Mouse (Mus musculus) monocyte, adult 2 months (primary cell): ENCODE data around the gene Fitm1.

Source experiments
- DNase-seq, 2 experiments: peaks; one replicate each; pipeline ENCODE4 v3.0.0; 2022; ENCODE audit warnings: low spot score in 2 of 2, low read depth in 1 of 2

Fitm1 gene

GRCm38 (mm10) chr14:55567496-55567895 lies 7.9 kb upstream of the Fitm1 start:
- DNase-seq: no peak

DNA sequence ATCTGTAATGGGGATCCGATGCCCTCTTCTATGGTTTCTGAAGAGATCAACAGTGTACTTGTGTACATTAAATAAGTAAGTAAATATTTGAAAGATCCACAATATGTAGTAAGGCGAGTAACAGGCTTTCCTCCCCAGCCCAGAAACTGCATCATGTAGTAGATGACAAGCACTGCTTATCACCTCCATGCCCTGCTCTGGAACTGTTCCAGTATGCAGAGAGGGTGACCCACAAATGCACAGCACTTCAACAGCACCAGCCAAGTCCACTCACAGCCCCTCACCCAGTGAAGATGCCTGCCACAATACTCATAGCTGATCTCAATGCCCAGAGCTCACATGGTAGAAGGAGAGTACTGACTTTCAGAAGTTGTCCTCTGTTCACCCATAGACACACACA lies 4.8 kb upstream of the Fitm1 start:
- no peak for DNase-seq

GRCm38 (mm10) chr14:55571760-55572159 lies 3.7 kb upstream of the Fitm1 start:
- DNase-seq: no peak

GRCm38 (mm10) chr14:55575711-55576110 lies 294 bp downstream of the Fitm1 start:
- DNase-seq: no peak

DNA sequence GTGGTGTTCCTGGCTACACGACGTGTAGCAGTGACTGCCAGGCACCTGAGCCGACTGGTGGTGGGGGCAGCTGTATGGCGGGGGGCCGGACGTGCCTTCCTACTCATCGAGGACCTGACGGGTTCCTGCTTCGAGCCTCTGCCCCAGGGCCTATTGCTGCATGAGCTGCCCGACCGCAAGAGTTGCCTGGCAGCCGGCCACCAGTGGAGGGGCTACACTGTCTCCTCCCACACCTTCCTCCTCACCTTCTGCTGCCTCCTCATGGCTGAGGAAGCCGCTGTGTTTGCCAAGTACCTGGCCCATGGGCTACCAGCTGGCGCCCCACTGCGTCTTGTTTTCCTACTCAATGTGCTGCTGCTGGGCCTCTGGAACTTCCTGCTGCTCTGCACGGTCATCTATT lies 959 bp downstream of the Fitm1 start:
- DNase-seq: no peak

GRCm38 (mm10) chr14:55577871-55578667 lies 2.7 kb downstream of the Fitm1 start, which contains the start of gene Psme1:
Gene Psme1, plus strand, starts transcription at chr14:55578123.
- peak in 1 of 2 experiments; percentile 47 for DNase-seq

GRCm38 (mm10) chr14:55578668-55579269 lies 3.4 kb downstream of the Fitm1 start:
- DNase-seq: no peak

DNA sequence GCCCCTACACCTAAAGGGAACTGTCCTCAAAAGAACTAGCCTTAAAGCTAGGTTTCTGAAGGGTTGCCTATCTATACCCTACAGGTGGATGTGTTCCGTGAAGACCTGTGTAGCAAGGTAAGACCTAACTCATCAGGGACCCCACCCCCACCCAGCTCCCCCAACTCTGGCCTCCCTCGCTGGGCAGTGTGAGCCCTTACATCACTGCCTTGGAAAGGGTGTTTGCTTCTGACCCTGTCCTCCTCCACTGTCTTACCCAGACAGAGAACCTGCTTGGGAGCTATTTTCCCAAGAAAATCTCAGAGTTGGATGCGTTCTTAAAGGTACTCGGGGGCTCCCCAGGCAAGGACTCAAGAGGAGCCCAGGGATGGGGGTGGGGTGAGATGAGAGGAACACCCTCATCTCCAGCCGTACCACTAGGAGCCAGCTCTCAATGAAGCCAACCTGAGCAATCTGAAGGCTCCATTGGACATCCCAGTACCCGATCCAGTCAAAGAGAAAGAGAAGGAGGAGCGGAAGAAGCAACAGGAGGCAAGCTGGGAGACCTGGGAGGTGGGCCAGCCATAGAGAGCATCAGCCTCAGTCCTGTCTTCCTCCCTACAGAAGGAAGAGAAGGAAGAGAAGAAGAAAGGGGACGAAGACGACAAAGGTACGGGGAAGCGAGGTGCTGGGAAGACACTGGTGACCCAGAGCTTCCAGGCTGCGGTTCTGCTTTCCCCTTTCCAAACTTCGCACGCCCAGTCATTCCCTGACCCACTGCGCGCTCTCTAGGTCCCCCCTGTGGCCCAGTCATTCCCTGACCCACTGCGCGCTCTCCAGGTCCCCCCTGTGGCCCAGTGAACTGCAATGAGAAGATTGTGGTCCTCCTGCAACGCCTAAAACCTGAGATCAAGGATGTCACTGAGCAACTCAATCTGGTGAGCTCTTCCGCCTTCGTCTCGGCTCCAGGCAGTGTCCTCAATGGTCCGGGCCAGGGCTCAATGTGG lies 4.4 kb downstream of the Fitm1 start:
- no peak for DNase-seq

GRCm38 (mm10) chr14:55580731-55581130 lies 5.3 kb downstream of the Fitm1 start:
- DNase-seq: no peak

GRCm38 (mm10) chr14:55581981-55582681 lies 6.7 kb downstream of the Fitm1 start:
- DNase-seq: no peak

DNA sequence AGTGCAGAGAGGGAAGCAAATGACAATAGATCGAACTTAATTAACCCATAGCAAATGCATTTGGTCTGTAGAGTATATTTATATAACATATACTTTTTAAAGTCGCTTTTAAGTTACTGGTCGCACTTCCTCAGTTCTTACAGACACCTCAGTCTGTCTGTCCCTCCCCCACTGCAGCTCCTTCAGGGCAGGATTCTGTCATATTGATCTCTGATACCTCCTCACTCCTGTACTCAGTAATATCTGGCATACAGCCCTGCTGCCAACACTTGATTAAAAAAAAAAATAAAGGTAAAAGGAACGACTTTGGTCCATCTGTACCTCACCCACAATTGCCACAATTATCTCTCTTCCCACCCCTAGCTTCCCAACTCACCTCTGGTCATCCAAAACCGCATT lies 8.9 kb downstream of the Fitm1 start:
- no peak for DNase-seq

DNA sequence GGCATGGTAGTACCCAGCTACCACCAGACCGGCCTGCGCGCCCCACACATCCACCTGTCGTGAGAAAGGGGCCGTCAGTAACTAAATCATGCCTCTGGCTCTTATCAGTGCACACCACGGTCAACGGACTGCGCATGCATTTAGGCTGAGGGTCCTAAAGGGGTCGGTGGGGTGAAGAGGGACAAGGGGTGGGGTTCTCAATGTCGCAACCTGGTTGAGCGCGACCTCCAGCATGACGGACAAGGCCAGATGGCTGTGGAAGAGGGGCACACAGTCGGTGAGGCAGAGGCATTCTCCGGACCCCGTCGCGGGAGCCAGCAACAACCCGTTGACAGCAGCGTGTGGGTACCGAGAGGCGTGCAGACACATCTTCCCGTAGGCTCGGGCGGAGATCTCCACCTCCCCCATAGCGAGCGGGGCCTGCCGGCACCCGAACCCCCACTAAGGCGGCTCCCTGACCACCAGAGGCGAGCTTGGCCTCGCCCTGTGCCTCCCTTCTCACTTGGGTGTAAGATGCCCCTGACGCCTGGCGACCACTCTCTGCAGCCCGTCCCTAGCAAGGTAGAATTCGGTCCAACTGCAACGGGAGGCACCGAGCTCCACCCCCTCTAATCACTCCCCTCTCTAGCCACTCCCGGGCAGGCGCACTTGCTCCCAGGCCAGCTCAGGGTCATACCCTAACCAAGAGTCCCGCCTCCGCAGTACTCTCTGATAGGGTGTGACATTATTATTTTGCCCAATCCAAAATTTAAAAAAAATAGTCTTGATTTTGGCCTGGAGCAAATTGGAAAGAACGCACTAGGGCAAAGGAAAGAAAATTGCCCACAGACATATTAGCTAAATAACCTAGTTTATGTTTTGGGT lies 9.5 kb downstream of the Fitm1 start, which contains the start of gene Emc9:
Gene Emc9 (minus strand): TSS at position 601 of the 864 bp plus-strand sequence.
- DNase-seq: peak in 1 of 2 experiments; percentile 57

DNA sequence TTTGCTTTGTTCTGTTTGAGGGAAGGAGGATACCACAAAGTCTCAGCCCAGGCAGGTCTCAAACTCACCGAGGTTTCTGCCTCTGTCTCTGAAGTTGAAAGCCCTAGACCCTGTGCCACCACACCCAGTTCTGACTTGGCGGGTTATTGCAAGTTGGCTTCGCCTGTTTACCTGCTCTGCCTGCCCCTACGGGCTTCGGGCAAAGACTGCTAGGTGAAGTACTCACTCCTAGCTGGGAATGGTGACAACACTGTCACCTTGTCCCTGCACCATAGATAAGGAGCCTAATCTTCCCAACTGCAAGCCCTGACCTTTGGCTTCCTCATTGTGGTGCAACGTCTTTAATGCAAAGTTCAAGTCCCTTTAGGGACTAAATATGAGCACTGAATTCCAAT lies 10.1 kb downstream of the Fitm1 start:
- no peak for DNase-seq

- DNase-seq: no peak
Observed at GRCm38 (mm10) chr14:55586149-55586548, 10.7 kb downstream of the Fitm1 start.

- no peak for DNase-seq
Observed at GRCm38 (mm10) chr14:55589271-55589670, 13.9 kb downstream of the Fitm1 start.

GRCm38 (mm10) chr14:55589771-55590448 lies 14.5 kb downstream of the Fitm1 start:
- no peak for DNase-seq

DNA sequence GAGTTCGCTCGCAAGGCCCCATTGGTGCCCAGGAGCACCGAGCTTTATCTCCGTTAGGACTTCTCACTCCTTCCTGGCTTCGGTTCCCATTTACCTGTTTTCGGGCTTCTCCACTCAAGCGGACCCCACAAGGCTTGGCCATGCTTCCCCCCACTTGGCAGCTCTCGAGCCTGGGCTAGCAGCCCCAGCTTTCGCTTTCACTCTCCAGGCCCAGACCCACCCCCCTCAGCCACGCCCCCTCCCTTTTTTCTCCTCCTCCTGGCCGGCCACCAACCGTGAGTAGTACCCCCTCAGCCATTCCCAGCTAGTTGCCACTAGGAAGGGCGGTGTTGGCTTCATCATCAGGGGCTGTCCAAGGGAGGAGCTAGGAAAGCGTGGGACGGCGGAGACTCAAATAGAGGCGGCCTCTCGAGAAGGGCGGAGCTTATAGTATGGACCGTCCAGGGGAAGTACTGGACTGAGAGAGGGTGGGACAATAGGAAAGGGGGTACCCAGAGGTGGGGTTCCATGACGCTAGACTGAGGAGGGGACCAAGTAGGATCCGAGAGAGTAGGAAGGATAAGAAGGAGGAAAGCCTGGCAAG lies 15.4 kb downstream of the Fitm1 start, which contains the start of gene Psme2:
Gene Psme2 (minus strand): TSS at position 366 of the 583 bp plus-strand sequence.
- DNase-seq: peak; percentile 83 to 91

DNA sequence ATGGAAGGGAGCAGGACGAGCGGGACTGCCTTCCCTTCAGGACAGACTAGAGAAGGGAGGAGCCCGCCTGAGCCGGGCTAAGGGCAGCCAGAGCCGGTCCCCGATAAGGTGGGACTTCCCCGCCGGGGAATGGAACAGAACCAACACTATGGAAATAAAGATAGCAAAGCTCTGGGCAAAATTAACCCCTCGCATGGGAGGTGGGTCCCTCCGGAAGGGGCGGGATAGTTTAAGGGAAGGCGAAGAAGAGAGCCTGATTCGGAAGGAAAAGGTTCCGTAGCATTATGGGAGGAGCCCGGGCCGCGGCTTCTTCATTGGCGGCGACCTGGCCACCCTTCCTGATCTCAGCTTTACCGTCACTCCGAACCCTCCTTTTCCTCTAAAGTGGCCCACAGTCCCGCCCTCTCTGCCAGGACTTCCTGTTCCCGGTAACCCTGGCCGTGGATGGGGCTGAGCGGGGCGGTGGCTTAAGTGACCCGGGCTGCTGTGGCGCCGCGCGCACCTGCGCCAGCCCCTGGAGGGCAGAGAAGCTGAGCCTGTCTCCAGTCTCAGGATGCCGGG lies 16.0 kb downstream of the Fitm1 start, which contains the start of gene Rnf31:
Gene Rnf31 (plus strand): TSS at position 378 of the 561 bp plus-strand sequence.
- DNase-seq: peak; percentile 88 to 91
